Mouse (Mus musculus) liver, postnatal 0 days (tissue): ENCODE data around the gene Dus1l. TPM values are rescaled to one million over a fixed set of nuclear protein-coding genes. Genes with fewer than 3 reads are reported as not detected.

ENCODE experiments used
- ATAC-seq: fragments of 200-750 bp; cut with Nextera tagmentation; 2 replicates; pipeline ENCODE4 v1.8.0; 2017; ENCODE audit warnings: mild to moderate bottlenecking, moderate library complexity
- DNase-seq: peaks from one replicate; pipeline ENCODE4 v3.0.0-alpha.2; 2016
- H3K27ac ChIP-seq: fragments of 300-500 bp; sonication (generic); 2 replicates; pipeline ENCODE4 v1.5.1; 2014; ENCODE audit warnings: antibody characterized with exemption, moderate library complexity, mild to moderate bottlenecking, low read depth
- H3K27me3 ChIP-seq: fragments of 300-500 bp; sonication (generic); 2 replicates; pipeline ENCODE4 v1.6.1; 2014; ENCODE audit warnings: low read length, control low read depth, mixed read lengths; ENCODE audit not compliant: insufficient read depth
- H3K36me3 ChIP-seq: fragments of 300-500 bp; sonication (generic); replicated peaks from 2 replicates; pipeline ENCODE4 v1.6.1; 2014; ENCODE audit warnings: mild to moderate bottlenecking, control low read depth, low read length, moderate library complexity, mixed read lengths; ENCODE audit not compliant: insufficient read depth
- H3K4me1 ChIP-seq: fragments of 300-500 bp; sonication (generic); 2 replicates; pipeline ENCODE4 v1.6.1; 2014; ENCODE audit warnings: antibody characterized with exemption, mild to moderate bottlenecking, control low read depth; ENCODE audit not compliant: insufficient read depth
- H3K4me2 ChIP-seq: fragments of 300-500 bp; sonication (generic); 2 replicates; pipeline ENCODE4 v1.6.1; 2014; ENCODE audit warnings: low read depth, mild to moderate bottlenecking, low read length, moderate library complexity, mixed read lengths
- H3K4me3 ChIP-seq: fragments of 300-500 bp; sonication (generic); 2 replicates; pipeline ENCODE4 v1.5.1; 2014; ENCODE audit warnings: low read depth, low read length
- H3K9ac ChIP-seq: fragments of 300-500 bp; sonication (generic); replicated peaks from 2 replicates; pipeline ENCODE4 v1.6.1; 2014; ENCODE audit warnings: mild to moderate bottlenecking, moderate library complexity
- H3K9me3 ChIP-seq: fragments of 300-500 bp; sonication (generic); 2 replicates; pipeline ENCODE4 v1.6.1; 2016; ENCODE audit warnings: mild to moderate bottlenecking, control low read depth, low read length, mixed read lengths
- CTCF ChIP-seq: sonication (generic); IDR thresholded peaks from 2 replicates; pipeline ENCODE4 v1.5.1; 2016; ENCODE audit warnings: antibody characterized with exemption, low read depth
- EP300 ChIP-seq: IDR thresholded peaks from 2 replicates; pipeline ENCODE4 v1.6.1; 2016; ENCODE audit warnings: antibody characterized with exemption, low read depth, mild to moderate bottlenecking
- WGBS: fragments of 180-500 bp; shearing (Covaris S2); extraction: QIAGEN DNeasy Blood & Tissue Kit; methylation state at CpG from one replicate; pipeline ENCODE4 v1.1.7; 2014; ENCODE audit not compliant: insufficient replicate concordance; 5-methylcytosine and 5-hydroxymethylcytosine counted together
- polyA plus RNA-seq: library from polyadenylated mRNA; unstranded; fragments of >200 nt; fragmentation: Nextera tagmentation; extraction: Ambion mirVana; gene quantifications from 2 replicates; pipeline ENCODE4 v1.2.1, GENCODE M21; 2015

Dus1l gene
- polyA plus RNA-seq, 1 experiment from 2014 or later: 46.8 TPM

DNA sequence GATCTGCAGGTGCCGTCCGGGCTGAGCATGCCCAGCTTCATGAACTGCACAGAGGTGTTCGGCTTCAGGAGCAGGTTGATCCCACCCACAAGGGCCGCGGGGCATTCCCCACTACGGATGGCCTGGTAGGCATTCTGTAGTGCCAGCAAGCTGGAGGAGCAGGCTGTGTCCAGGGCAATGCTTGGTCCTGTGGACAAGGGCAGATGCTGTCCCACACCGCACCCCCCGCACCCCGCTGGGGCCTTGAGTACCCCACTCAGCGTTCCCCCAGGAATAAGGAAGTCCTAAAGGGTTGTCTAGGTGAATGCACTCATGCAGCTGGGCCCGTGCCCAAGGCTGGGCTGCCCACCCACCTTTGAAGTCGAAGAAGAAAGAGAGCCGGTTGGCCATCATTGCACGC is 24.3 kb upstream of the Dus1l start:
- Histone ChIP-seq H3K4me1 (peaks cover 20% of the 10 kb centered on the region), H3K4me3 (no peak overlapping the region), H3K4me2 (0 out of 2 replicates have a peak overlapping the region, but pooled peaks have one; percentile 86), H3K27me3 (no peaks in the 10 kb centered on the region), H3K9ac (no peak overlapping the region; the same call in 1 of the 2 replicates), H3K36me3 (peaks cover 53% of the 10 kb centered on the region), H3K9me3 (no peaks in the 10 kb centered on the region), H3K27ac (no peak overlapping the region)
- TF ChIP-seq CTCF (no peak), EP300 (no peak)
- ATAC-seq (no peak), DNase-seq (no peak)
- 88% methylated on average over 14 of the region's 14 CpGs for WGBS

- no peak for DNase-seq
- Histone ChIP-seq H3K27me3 (no peaks in the 10 kb centered on the region), H3K4me1 (peaks cover 13% of the 10 kb centered on the region), H3K9me3 (no peaks in the 10 kb centered on the region), H3K4me3 (no peak overlapping the region), H3K36me3 (peaks cover 63% of the 10 kb centered on the region), H3K4me2 (no peak overlapping the region), H3K27ac (no peak overlapping the region), H3K9ac (no peak overlapping the region)
- no peak for ATAC-seq
- no peak for TF ChIP-seq EP300
- TF ChIP-seq CTCF: no peak
- 89% methylated on average over 6 of the region's 6 CpGs for WGBS
These were observed 23.4 kb upstream of the Dus1l start for GRCm38 (mm10) chr11:120819556-120819955.

DNA sequence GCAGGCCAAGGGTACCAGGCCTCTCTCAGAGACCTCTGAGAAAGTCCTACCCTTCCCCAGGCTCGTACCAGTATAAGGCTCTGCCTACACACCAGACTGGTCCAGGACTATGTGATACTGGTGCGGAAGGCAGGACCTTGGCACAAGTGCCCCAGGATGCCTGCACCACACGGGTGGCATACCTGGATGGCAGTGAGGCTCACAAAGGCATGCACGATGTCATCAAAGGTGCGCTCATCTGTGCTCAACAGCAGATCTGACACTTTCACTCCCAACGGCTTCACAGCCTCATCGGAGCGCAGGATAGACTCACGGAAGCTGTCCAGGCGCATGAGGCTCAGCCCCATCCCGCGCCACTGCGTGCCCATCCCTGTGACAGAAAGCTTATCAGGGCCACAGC is 22.0 kb upstream of the Dus1l start:
- no peak overlapping the region for H3K4me2 ChIP-seq
- no peak for TF ChIP-seq CTCF
- no peak for TF ChIP-seq EP300
- ATAC-seq: no peak
- H3K9me3 ChIP-seq: no peaks in the 10 kb centered on the region
- no peak overlapping the region for H3K4me3 ChIP-seq
- peaks cover 12% of the 10 kb centered on the region for H3K4me1 ChIP-seq
- H3K36me3 ChIP-seq: peaks cover 75% of the 10 kb centered on the region
- no peak overlapping the region for H3K27ac ChIP-seq
- 93% methylated on average over 13 of the region's 13 CpGs for WGBS
- DNase-seq: no peak
- no peak overlapping the region for H3K9ac ChIP-seq
- no peaks in the 10 kb centered on the region for H3K27me3 ChIP-seq

DNA sequence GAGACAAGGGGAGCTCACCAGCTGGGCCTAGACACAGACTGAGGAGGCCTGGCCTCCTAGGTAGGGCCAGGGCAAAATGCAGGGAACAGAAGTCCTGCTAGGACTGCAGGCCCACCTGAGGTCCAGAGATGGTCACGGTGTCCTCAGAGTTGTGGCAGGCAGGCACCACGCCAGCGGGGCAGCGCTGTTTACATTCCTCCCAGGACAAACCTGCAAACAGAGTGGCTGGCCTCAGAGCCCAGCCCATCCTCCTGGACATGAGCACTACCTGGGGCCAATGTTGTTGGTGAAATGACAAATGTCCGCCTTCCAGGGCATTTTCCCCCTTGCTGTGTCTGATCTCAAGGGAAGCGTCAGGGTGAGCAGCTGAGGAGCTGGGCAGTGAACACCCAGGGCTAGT is 21.2 kb upstream of the Dus1l start:
- H3K27me3 ChIP-seq: no peaks in the 10 kb centered on the region
- peak; percentile 49 for ATAC-seq
- WGBS: 84% methylated on average over 6 of the region's 6 CpGs
- H3K9me3 ChIP-seq: no peaks in the 10 kb centered on the region
- peak; percentile 54 for DNase-seq
- no peak overlapping the region for H3K4me2 ChIP-seq
- no peak overlapping the region for H3K9ac ChIP-seq
- H3K27ac ChIP-seq: no peak overlapping the region
- H3K36me3 ChIP-seq: peaks cover 84% of the 10 kb centered on the region
- TF ChIP-seq CTCF (no peak), EP300 (no peak)
- H3K4me3 ChIP-seq: no peak overlapping the region
- peaks cover 3% of the 10 kb centered on the region for H3K4me1 ChIP-seq

DNA sequence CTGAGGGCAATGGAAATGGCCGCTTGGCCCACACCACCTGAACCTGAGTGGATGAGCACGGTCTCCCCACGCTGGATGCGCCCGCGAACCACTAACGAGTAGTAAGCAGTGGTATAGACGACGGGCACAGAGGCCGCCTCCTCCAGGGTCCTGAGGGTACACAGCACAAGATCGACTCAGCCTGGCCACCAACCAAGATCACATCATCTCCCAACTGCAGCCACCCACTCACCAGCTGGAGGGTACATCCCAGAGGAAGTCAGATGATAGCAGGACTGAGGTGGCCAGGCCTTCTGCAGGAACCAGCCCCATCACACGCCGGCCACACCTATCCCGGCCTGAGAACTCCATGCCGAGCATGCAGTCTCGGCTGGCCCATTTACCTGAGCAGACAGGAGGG is 15.9 kb upstream of the Dus1l start:
- 86% methylated on average over 16 of the region's 16 CpGs for WGBS
- no peak overlapping the region for H3K9ac ChIP-seq
- no peaks in the 10 kb centered on the region for H3K27me3 ChIP-seq
- H3K27ac ChIP-seq: no peak overlapping the region
- no peak overlapping the region for H3K4me2 ChIP-seq
- no peaks in the 10 kb centered on the region for H3K4me1 ChIP-seq
- DNase-seq (no peak), ATAC-seq (no peak)
- no peak for TF ChIP-seq CTCF
- TF ChIP-seq EP300: no peak
- no peak overlapping the region for H3K4me3 ChIP-seq
- H3K9me3 ChIP-seq: no peaks in the 10 kb centered on the region
- peaks cover 99% of the 10 kb centered on the region for H3K36me3 ChIP-seq

DNA sequence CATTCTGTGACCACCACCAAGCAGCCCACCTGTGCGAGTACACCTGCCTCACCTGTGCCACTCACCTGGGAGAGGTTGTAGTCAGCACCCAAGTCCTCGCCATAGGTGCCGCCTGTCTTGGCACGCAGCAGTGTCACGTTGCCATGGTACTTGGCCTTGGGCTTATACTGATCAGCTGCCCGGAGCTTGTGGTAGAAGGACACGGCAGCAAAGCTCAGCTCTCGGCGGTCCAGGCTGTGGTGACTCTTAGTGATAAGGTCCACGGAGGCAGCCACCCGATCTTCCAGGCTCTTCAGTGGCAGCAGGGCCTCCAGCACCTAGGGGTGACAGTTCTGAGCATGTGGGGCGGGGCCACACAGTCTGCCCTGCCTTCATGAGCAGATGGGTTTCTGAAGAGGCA is 11.8 kb upstream of the Dus1l start:
- Histone ChIP-seq H3K4me1 (no peaks in the 10 kb centered on the region), H3K36me3 (peaks cover 69% of the 10 kb centered on the region), H3K27ac (no peak overlapping the region), H3K9ac (no peak overlapping the region), H3K9me3 (no peaks in the 10 kb centered on the region), H3K27me3 (no peaks in the 10 kb centered on the region), H3K4me2 (no peak overlapping the region), H3K4me3 (no peak overlapping the region)
- no peak for TF ChIP-seq EP300
- no peak for TF ChIP-seq CTCF
- ATAC-seq (no peak), DNase-seq (no peak)
- 89% methylated on average over 12 of the region's 12 CpGs for WGBS
